Mouse (Mus musculus) MEL (cell line): Measurements from ENCODE around the gene Ywhae. TPM values are rescaled to one million over a fixed set of nuclear protein-coding genes. Genes with fewer than 3 reads are reported as not detected.
A peak's percentile ranks its signal among the peaks of the same experiment; 100 is the strongest.

ENCODE experiments used
- DNase-seq: peaks from one replicate; pipeline ENCODE4 v3.0.0; 2011; ENCODE audit warnings: low read depth, low spot score
- H3K27ac ChIP-seq: 2 replicates; pipeline ENCODE4 v1.5.1; 2012; ENCODE audit warnings: low read depth, mild to moderate bottlenecking, control low read depth, low read length, moderate library complexity; ENCODE audit not compliant: control insufficient read depth
- H3K27me3 ChIP-seq, 2 experiments: fragments of 150-350 bp in 1 of 2; sonication (generic) in 1 of 2; 2 replicates each; pipeline ENCODE4 v1.6.1; 2012; ENCODE audit warnings: low read length in 2 of 2, mild to moderate bottlenecking in 2 of 2, improper control_type of control experiment in 1 of 2, moderate library complexity in 1 of 2; ENCODE audit not compliant: insufficient read depth in 2 of 2, control insufficient read depth in 1 of 2
- H3K36me3 ChIP-seq, 2 experiments: 2 replicates each; pipeline ENCODE4 v1.6.1; 2012 to 2014; ENCODE audit warnings: low read length in 2 of 2, improper control_type of control experiment in 1 of 2, inconsistent platforms in 1 of 2, mild to moderate bottlenecking in 1 of 2; ENCODE audit not compliant: insufficient read depth in 2 of 2, control insufficient read depth in 1 of 2
- H3K4me1 ChIP-seq, 2 experiments: fragments of 150-350 bp in 1 of 2; sonication (generic) in 1 of 2; 2 replicates each; pipeline ENCODE4 v1.6.1; 2012; ENCODE audit warnings: low read length in 2 of 2, improper control_type of control experiment in 1 of 2, mild to moderate bottlenecking in 1 of 2; ENCODE audit not compliant: insufficient read depth in 2 of 2, control insufficient read depth in 1 of 2
- H3K4me3 ChIP-seq, 2 experiments: fragments of 150-350 bp in 1 of 2; sonication (generic) in 1 of 2; 2 replicates each; pipeline ENCODE4 v1.5.1; 2012; ENCODE audit warnings: low read depth in 2 of 2, low read length in 2 of 2, mild to moderate bottlenecking in 2 of 2, moderate library complexity in 2 of 2, control low read depth in 1 of 2, improper control_type of control experiment in 1 of 2; ENCODE audit not compliant: control insufficient read depth in 1 of 2, insufficient read depth in 1 of 2
- H3K79me2 ChIP-seq: 2 replicates; pipeline ENCODE4 v1.6.1; 2012; ENCODE audit warnings: mild to moderate bottlenecking, low read length, moderate library complexity; ENCODE audit not compliant: control insufficient read depth, poor library complexity, insufficient read depth
- H3K9ac ChIP-seq: 2 replicates; pipeline ENCODE4 v1.6.1; 2012; ENCODE audit warnings: low read depth, mild to moderate bottlenecking, control low read depth, low read length, moderate library complexity; ENCODE audit not compliant: control insufficient read depth, poor library complexity, severe bottlenecking
- H3K9me3 ChIP-seq: fragments of 150-350 bp; sonication (generic); replicated peaks from 2 replicates; pipeline ENCODE4 v1.6.1; 2012; ENCODE audit warnings: mild to moderate bottlenecking, low read length, improper control_type of control experiment, moderate library complexity; ENCODE audit not compliant: insufficient read depth
- HCFC1 ChIP-seq: IDR thresholded peaks from 2 replicates; pipeline ENCODE4 v1.6.1; 2012; ENCODE audit warnings: low read depth, mild to moderate bottlenecking, inconsistent platforms, low read length, improper control_type of control experiment, moderate library complexity
- MYC ChIP-seq: IDR thresholded peaks from 2 replicates; pipeline ENCODE4 v1.6.1; 2011; ENCODE audit warnings: low read depth, mild to moderate bottlenecking, low read length, improper control_type of control experiment, moderate library complexity
- POLR2A ChIP-seq, 2 experiments: IDR thresholded peaks; 2 replicates each; pipeline ENCODE4 v1.6.1; 2011 to 2012; ENCODE audit warnings: low read length in 2 of 2, mild to moderate bottlenecking in 2 of 2, control low read depth in 1 of 2, improper control_type of control experiment in 1 of 2, low read depth in 1 of 2, moderate library complexity in 1 of 2; ENCODE audit not compliant: control insufficient read depth in 1 of 2, insufficient read depth in 1 of 2, poor library complexity in 1 of 2
- TBP ChIP-seq: IDR thresholded peaks from 2 replicates; pipeline ENCODE4 v1.8.0; 2011; ENCODE audit warnings: low read depth, low read length, improper control_type of control experiment
- USF2 ChIP-seq, 2 experiments: IDR thresholded peaks; 2 replicates each; pipeline ENCODE4 v1.6.1; 2011 to 2012; ENCODE audit warnings: improper control_type of control experiment in 2 of 2, low read length in 2 of 2, borderline replicate concordance in 1 of 2, inconsistent platforms in 1 of 2, low read depth in 1 of 2, mild to moderate bottlenecking in 1 of 2; ENCODE audit not compliant: insufficient read depth in 1 of 2
- ZMIZ1 ChIP-seq: IDR thresholded peaks from 2 replicates; pipeline ENCODE4 v1.6.1; 2012; ENCODE audit warnings: low read depth, mild to moderate bottlenecking, inconsistent platforms, low read length, improper control_type of control experiment, moderate library complexity
- ZNF384 ChIP-seq: IDR thresholded peaks from 2 replicates; pipeline ENCODE4 v1.6.1; 2012; ENCODE audit warnings: low read depth, mild to moderate bottlenecking, inconsistent platforms, low read length, improper control_type of control experiment
- polyA plus RNA-seq, 2 experiments: library from polyadenylated mRNA; stranded (reverse) in 1 of 2; unstranded in 1 of 2; fragments of >175 nt in 1 of 2; fragments of >200 nt in 1 of 2; gene quantifications; 2 replicates each; pipeline versions ENCODE4 v1.2.1 to v1.2.4; 2012; ENCODE audit warnings: low replicate concordance in 2 of 2, low read depth in 1 of 2; ENCODE audit not compliant: insufficient read length in 2 of 2, insufficient read depth in 1 of 2, missing spikeins in 1 of 2
- total RNA-seq: library from RNA; depleted of rRNA; stranded (reverse); fragments of 300-350 nt; gene quantifications from 2 replicates; pipeline ENCODE4 v1.2.3, GENCODE M21; 2012

The Ywhae gene
- total and polyA plus RNA-seq, 3 experiments, result 303 to 855 (median 755) TPM

DNA sequence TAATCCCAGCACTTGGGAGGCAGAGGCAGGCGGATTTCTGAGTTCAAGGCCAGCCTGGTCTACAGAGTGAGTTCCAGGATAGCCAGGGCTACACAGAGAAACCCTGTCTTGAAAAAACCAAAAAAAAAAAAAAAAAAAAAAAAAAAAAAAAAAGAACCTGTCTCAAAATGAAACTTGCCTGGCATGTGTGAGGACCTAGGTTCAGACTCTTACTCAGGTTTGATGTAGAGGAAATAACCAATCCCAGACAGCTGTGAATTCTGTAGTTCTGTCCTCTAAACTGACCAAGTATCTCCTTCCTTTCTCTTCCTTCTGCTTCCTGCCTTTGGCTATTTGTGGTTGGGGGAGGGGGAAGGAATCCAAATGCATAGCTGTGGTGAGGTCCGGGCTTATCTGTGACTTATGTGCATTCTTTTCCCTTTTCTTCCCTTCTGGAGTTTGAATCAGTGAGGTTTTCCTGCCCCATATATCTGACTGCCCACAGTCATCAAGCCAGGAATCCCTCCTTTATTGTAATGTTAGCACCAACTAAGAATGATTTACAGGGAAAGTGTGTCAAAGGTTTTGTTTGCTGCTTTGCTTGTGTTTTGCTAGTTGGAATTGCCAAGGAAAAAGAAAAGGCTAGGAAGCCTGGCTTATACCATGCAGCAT lies 45.2 kb upstream of the Ywhae start:
- peak; percentile 50; the same call in 1 of the 2 replicates for TF ChIP-seq ZNF384
- TF ChIP-seq HCFC1, result no peak
- H3K4me1 ChIP-seq, result no peaks in the 10 kb centered on the region
- no peaks in the 10 kb centered on the region for H3K9me3 ChIP-seq
- no peak overlapping the region for H3K4me3 ChIP-seq
- no peak overlapping the region for H3K27ac ChIP-seq
- peaks cover 53% of the 10 kb centered on the region for H3K79me2 ChIP-seq
- H3K9ac ChIP-seq, result no peak overlapping the region
- no peaks in the 10 kb centered on the region for H3K27me3 ChIP-seq
- peaks cover 6 to 32% of the 10 kb centered on the region in 2 experiments for H3K36me3 ChIP-seq
- no peak for DNase-seq

DNA sequence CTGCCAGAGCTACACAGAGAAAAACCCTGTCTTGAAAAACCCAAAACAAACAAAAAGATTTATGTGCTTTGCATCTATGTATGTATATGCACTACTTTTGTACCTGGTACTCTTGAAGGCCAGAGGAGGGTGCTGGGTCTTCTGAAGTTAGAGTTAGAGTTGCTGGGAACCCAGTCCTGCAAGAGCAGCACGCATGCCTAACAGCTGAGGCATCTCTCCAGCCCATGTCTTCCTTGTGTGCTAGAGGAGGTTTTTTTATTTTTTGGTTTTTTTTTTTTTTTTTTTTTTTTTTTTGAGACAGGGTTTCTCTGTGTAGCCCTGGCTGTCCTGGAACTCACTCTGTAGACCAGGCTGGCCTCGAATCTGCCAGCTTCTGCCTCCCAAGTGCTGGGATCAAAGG lies 44.5 kb upstream of the Ywhae start:
- H3K36me3 ChIP-seq, result peaks cover 6 to 37% of the 10 kb centered on the region in 2 experiments; a peak in 3 of 4 replicates
- H3K9me3 ChIP-seq, result no peaks in the 10 kb centered on the region
- H3K4me1 ChIP-seq, result no peaks in the 10 kb centered on the region
- H3K4me3 ChIP-seq, result no peak overlapping the region
- peaks cover 50% of the 10 kb centered on the region for H3K79me2 ChIP-seq
- no peak for DNase-seq
- TF ChIP-seq TBP, result no peak
- TF ChIP-seq, all 39 proteins: peak for 0
- Histone ChIP-seq H3K27me3 (no peaks in the 10 kb centered on the region), H3K9ac (no peak overlapping the region), H3K27ac (no peak overlapping the region)

DNA sequence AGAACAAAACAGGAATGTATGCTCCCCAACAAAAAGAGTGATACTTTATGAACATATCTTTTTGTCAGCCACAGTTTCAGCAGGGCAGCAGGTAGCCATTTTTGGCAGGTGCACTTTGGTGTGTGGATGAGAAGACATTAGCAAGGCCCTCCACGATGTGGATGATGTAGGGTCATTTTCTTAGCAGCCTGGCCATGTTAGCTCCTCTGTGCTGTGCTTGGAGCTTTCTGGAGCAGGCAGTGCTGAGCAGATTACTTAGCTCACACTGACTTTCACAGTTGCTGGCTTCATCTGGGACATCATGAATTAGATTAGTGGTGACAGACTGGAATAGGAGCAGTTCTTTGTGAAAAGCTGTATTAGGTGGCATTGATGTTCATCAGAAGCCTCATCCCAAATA lies 42.7 kb upstream of the Ywhae start:
- Histone ChIP-seq H3K27me3 (no peaks in the 10 kb centered on the region), H3K79me2 (peaks cover 39% of the 10 kb centered on the region), H3K27ac (no peak overlapping the region), H3K4me1 (no peaks in the 10 kb centered on the region), H3K9ac (no peak overlapping the region), H3K36me3 (peaks cover 4 to 45% of the 10 kb centered on the region in 2 experiments; a peak in 2 of 4 replicates), H3K4me3 (no peak overlapping the region), H3K9me3 (no peaks in the 10 kb centered on the region)
- no peak for DNase-seq
- TF ChIP-seq MYC (no peak), POLR2A (IDR thresholded peaks at IDR 0.05; ENCODE audit: control insufficient read depth in 1 of 2, insufficient read depth in 1 of 2, low read depth in 1 of 2, low read length in 2 of 2, poor library complexity in 1 of 2) (peak in 1 of 2 experiments; percentile 52; a peak in 2 of 4 replicates)

DNA sequence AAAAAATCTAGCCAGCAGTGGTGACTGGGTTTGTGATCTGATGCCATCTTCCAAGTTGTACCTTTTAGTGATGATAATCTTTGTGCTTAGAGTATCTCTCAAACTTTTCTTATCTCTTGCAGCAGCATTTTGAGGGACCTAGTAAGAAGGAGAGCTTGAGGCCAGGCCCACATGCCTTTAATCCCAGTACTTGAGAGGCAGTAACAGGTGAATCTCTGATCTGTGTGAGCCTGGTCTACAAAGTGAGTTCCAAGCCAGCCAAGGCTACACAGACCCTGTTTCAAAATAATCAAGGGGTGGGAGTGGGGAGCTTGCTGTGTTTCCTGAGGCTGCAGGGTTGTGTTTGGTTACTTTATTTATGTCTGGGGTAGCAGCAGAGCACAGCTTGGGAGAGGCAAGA lies 41.6 kb upstream of the Ywhae start:
- H3K9me3 ChIP-seq, result no peaks in the 10 kb centered on the region
- no peak overlapping the region for H3K4me3 ChIP-seq
- H3K9ac ChIP-seq, result no peak overlapping the region
- H3K27ac ChIP-seq, result no peak overlapping the region
- peaks cover 0 to 50% of the 10 kb centered on the region in 2 experiments; a peak in 2 of 4 replicates for H3K36me3 ChIP-seq
- TF ChIP-seq USF2 (IDR thresholded peaks at IDR 0.05; ENCODE audit: borderline replicate concordance in 1 of 2, insufficient read depth in 1 of 2, low read depth in 1 of 2, low read length in 2 of 2), result no peak
- 0 out of 2 replicates have a peak, but pooled peaks have one; percentile 37 for TF ChIP-seq ZMIZ1
- no peaks in the 10 kb centered on the region for H3K4me1 ChIP-seq
- no peak for DNase-seq
- no peaks in the 10 kb centered on the region for H3K27me3 ChIP-seq
- H3K79me2 ChIP-seq, result peaks cover 29% of the 10 kb centered on the region
